Mouse (Mus musculus): ENCODE data around the gene Cnot2. TPM values are rescaled to one million over a fixed set of nuclear protein-coding genes. Genes with fewer than 3 reads are reported as not detected.

The Cnot2 gene
- polyA plus RNA-seq, 1 experiment from 2014 or later: 121 TPM

DNA sequence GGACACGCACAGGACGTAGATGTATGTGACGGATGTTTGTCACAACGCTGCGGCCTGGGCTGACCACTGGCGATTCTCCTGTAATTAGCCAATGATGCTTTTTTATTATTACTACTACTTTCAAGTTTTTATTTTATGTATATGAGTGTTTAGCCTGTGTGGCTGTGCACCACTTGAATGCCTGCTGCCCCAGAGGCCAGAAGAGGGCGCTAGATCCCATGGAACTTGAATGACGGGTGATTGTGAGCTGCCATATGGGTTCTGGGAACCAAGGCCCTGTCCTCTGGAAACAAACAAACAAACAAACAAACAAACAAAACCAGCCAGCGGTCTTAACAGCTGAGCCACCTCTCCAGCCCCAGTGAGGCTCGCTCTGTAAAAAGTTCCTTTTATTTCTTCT is 136.9 kb downstream of the Cnot2 start:
- H3K27me3 ChIP-seq (ENCODE audit: control insufficient read depth, insufficient read depth, low read length): no peaks in the 10 kb centered on the region
- H3K9ac ChIP-seq (ENCODE audit: low read depth, low read length): no peak overlapping the region
- no peaks in the 10 kb centered on the region for H3K36me3 ChIP-seq (ENCODE audit: control insufficient read depth, insufficient read depth, low read length)
- H3K4me2 ChIP-seq (replicated peaks; ENCODE audit: low read depth, low read length): no peak overlapping the region
- H3K9me3 ChIP-seq (ENCODE audit: control insufficient read depth, low read length): no peaks in the 10 kb centered on the region; the same call in 1 of the 2 replicates
- no peak overlapping the region for H3K4me3 ChIP-seq (ENCODE audit: low read length)
- no peak for ATAC-seq (ENCODE audit: low FRiP score, low TSS enrichment)
- no peak overlapping the region for H3K27ac ChIP-seq (ENCODE audit: low read depth, low read length)
- no peaks in the 10 kb centered on the region for H3K4me1 ChIP-seq (ENCODE audit: control insufficient read depth, insufficient read depth, low read length)
- WGBS: 97% methylated on average over 10 of the region's 10 CpGs

DNA sequence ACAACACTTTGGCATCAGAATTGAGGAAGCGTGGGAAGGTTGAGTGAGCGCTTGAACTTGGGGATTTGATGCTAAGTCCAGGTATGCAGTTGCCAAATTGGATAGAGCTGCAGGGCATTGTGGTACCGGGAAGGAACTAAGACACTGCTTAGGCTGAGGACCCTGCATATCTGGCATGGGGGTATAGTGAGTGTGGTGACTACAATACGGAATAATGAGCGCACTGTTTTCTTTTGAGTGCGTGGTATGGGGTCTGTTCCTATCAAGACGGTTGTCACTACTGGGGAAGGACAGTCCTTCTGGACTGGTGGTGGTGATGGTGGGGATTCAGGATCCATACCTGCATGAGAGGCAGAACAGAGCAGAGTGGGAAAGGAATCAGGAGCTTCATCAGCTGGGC is 140.4 kb downstream of the Cnot2 start:
- Histone ChIP-seq H3K9me3 (ENCODE audit: control insufficient read depth, low read length) (peaks cover 10% of the 10 kb centered on the region), H3K4me3 (ENCODE audit: low read length) (no peak overlapping the region), H3K36me3 (ENCODE audit: control insufficient read depth, insufficient read depth, low read length) (no peaks in the 10 kb centered on the region), H3K4me2 (replicated peaks; ENCODE audit: low read depth, low read length) (no peak overlapping the region), H3K27ac (ENCODE audit: low read depth, low read length) (no peak overlapping the region), H3K9ac (ENCODE audit: low read depth, low read length) (no peak overlapping the region), H3K27me3 (ENCODE audit: control insufficient read depth, insufficient read depth, low read length) (no peaks in the 10 kb centered on the region), H3K4me1 (ENCODE audit: control insufficient read depth, insufficient read depth, low read length) (no peaks in the 10 kb centered on the region)
- ATAC-seq (ENCODE audit: low FRiP score, low TSS enrichment): no peak
- WGBS: 97% methylated on average over 7 of the region's 7 CpGs

- no peak for ATAC-seq (ENCODE audit: low FRiP score, low TSS enrichment)
- Histone ChIP-seq H3K36me3 (ENCODE audit: control insufficient read depth, insufficient read depth, low read length) (no peaks in the 10 kb centered on the region), H3K27me3 (ENCODE audit: control insufficient read depth, insufficient read depth, low read length) (no peaks in the 10 kb centered on the region), H3K27ac (ENCODE audit: low read depth, low read length) (no peak overlapping the region), H3K9me3 (ENCODE audit: control insufficient read depth, low read length) (peaks cover 10% of the 10 kb centered on the region), H3K4me3 (ENCODE audit: low read length) (no peak overlapping the region), H3K4me2 (replicated peaks; ENCODE audit: low read depth, low read length) (no peak overlapping the region), H3K4me1 (ENCODE audit: control insufficient read depth, insufficient read depth, low read length) (no peaks in the 10 kb centered on the region), H3K9ac (ENCODE audit: low read depth, low read length) (no peak overlapping the region)
- 83% methylated on average over 10 of the region's 10 CpGs for whole genome bisulfite sequencing
Observed at GRCm38 (mm10) chr10:116440088-116440487, 141.2 kb downstream of the Cnot2 start.

- H3K27me3 ChIP-seq (ENCODE audit: control insufficient read depth, insufficient read depth, low read length): no peaks in the 10 kb centered on the region
- H3K36me3 ChIP-seq (ENCODE audit: control insufficient read depth, insufficient read depth, low read length): no peaks in the 10 kb centered on the region
- no peak overlapping the region for H3K4me3 ChIP-seq (ENCODE audit: low read length)
- H3K4me1 ChIP-seq (ENCODE audit: control insufficient read depth, insufficient read depth, low read length): no peaks in the 10 kb centered on the region
- H3K9me3 ChIP-seq (ENCODE audit: control insufficient read depth, low read length): peaks cover 10% of the 10 kb centered on the region
- no peak overlapping the region for H3K4me2 ChIP-seq (replicated peaks; ENCODE audit: low read depth, low read length)
- no peak for ATAC-seq (ENCODE audit: low FRiP score, low TSS enrichment)
- no peak overlapping the region for H3K9ac ChIP-seq (ENCODE audit: low read depth, low read length)
- H3K27ac ChIP-seq (ENCODE audit: low read depth, low read length): no peak overlapping the region
- 88% methylated on average over 12 of the region's 12 CpGs for WGBS
Observed at GRCm38 (mm10) chr10:116435455-116435854, 145.9 kb downstream of the Cnot2 start.

Small RNAs within 50 kb of the gene (microRNA-seq; reads per million reads assigned to microRNA genes)
- not detected for gene Gm25190

Other genes with a start within 250 kb of the Cnot2 start
- 7.2 and 9.4 TPM in 2 replicates for gene Kcnmb4, start 107.6 kb downstream of the Cnot2 start, polyA plus RNA-seq (2014; fragmentation: Nextera tagmentation; extraction: Ambion mirVana)